Mouse (Mus musculus): ENCODE measurements around the gene Grin3b. TPM values are rescaled to one million over a fixed set of nuclear protein-coding genes. Genes with fewer than 3 reads are reported as not detected.

Grin3b gene
- under 1 TPM; 0.23 to 0.30 (median 0.24) TPM for total RNA-seq (2022)

GRCm38 (mm10) chr10:79970415-79971182 is at the start of gene Grin3b:
Grin3b (plus strand) TSS chr10:79970715.
- DNase-seq (ENCODE audit: low spot score in 2 of 2), result no peak

- no peak for DNase-seq (ENCODE audit: low spot score in 2 of 2)
Observed at GRCm38 (mm10) chr10:79920958-79921535, 49.5 kb upstream of the Grin3b start, which contains the start of gene R3hdm4. R3hdm4 (minus strand) TSS chr10:79921208.

- no peak for DNase-seq (ENCODE audit: low spot score in 2 of 2)
Observed at GRCm38 (mm10) chr10:79921572-79921971, 48.9 kb upstream of the Grin3b start.

- peak; percentile 80 to 96 for DNase-seq (ENCODE audit: low spot score in 2 of 2)
Observed at GRCm38 (mm10) chr10:79924998-79925784, 45.3 kb upstream of the Grin3b start.

- DNase-seq (ENCODE audit: low spot score in 2 of 2), result no peak
Observed at GRCm38 (mm10) chr10:79925785-79926490, 44.6 kb upstream of the Grin3b start.

GRCm38 (mm10) chr10:79926491-79927323 is 43.8 kb upstream of the Grin3b start, which contains the start of gene Arid3a:
Arid3a (plus strand) TSS chr10:79927043.
- peak; percentile 71 to 78 for DNase-seq (ENCODE audit: low spot score in 2 of 2)

GRCm38 (mm10) chr10:79927324-79928029 is 43.0 kb upstream of the Grin3b start:
- no peak for DNase-seq (ENCODE audit: low spot score in 2 of 2)

GRCm38 (mm10) chr10:79928030-79928694 is 42.4 kb upstream of the Grin3b start:
- no peak for DNase-seq (ENCODE audit: low spot score in 2 of 2)

- no peak for DNase-seq (ENCODE audit: low spot score in 2 of 2)
Observed at GRCm38 (mm10) chr10:79928907-79929701, 41.4 kb upstream of the Grin3b start.

GRCm38 (mm10) chr10:79929967-79930825 is 40.3 kb upstream of the Grin3b start:
- no peak for DNase-seq (ENCODE audit: low spot score in 2 of 2)

GRCm38 (mm10) chr10:79930826-79931186 is 39.7 kb upstream of the Grin3b start:
- DNase-seq (ENCODE audit: low spot score in 2 of 2), result no peak

GRCm38 (mm10) chr10:79931797-79932196 is 38.7 kb upstream of the Grin3b start:
- no peak for DNase-seq (ENCODE audit: low spot score in 2 of 2)

GRCm38 (mm10) chr10:79932736-79933135 is 37.8 kb upstream of the Grin3b start:
- DNase-seq (ENCODE audit: low spot score in 2 of 2), result no peak

- no peak for DNase-seq (ENCODE audit: low spot score in 2 of 2)
Observed at GRCm38 (mm10) chr10:79933145-79933679, 37.3 kb upstream of the Grin3b start.

GRCm38 (mm10) chr10:79933861-79934260 is 36.7 kb upstream of the Grin3b start:
- no peak for DNase-seq (ENCODE audit: low spot score in 2 of 2)

- no peak for DNase-seq (ENCODE audit: low spot score in 2 of 2)
Observed at GRCm38 (mm10) chr10:79934272-79934721, 36.2 kb upstream of the Grin3b start.
